Mouse (Mus musculus) T-helper 17 cell (primary cell): Measurements from ENCODE around the gene Ldlrad3.

Experiments
- in situ Hi-C, 2 experiments: fragments of 300-600 bp; cut with MboI, MseI; formaldehyde crosslinking; loops; 1 replicate in 1 of 2; 2 replicates in 1 of 2; pipeline ENCODE4 v1.15.1; 2025; ENCODE audit warnings: high pct_unique_total_duplicates in 2 of 2

Ldlrad3 gene

GRCm38 (mm10) chr2:102118988-102119460 is 67.2 kb downstream of the Ldlrad3 start:
- in situ Hi-C loops, result no loop called here

- in situ Hi-C loops, result no loop called here
Observed at GRCm38 (mm10) chr2:102117402-102117760, 68.8 kb downstream of the Ldlrad3 start.

DNA sequence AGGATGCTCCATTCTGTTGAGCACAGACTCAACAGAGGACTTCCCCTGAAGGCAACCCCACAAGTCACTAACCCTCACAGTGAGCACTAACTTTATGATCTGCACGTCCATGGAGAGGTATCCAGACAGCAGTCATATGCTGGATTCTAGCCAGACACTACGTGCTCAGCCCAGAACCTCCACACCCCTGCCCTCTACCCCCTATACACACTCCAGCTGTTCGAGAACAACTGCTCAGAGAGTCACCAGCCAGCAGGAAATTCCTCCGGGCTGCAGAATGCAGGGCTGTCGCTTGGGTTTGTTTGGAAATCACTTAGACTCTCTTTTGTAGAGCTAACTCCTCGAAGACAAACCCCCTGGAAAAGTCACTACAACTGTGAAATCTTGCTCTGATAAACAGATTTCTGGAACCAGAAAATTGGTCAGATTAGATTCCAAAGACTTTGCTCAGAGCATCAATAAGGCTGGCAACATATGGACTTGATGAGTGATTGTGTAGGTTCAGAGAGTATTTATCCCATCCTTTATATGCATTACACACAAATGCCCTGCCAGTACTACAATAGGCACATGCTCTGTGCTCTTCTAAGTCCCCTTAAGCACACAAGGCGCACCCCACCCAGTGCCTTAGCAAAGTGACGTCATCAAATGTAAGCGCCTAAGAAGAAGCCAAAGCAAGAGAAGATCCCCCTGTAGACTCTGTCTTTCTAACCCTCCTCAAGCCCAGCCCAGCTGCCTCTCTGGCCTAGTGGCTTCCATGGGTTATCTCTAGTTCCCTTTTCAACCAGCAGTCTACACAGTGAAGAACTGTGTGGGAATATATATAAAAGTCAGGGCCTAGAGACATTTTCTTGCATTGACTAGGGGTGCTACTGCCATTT is 69.4 kb downstream of the Ldlrad3 start:
- in situ Hi-C loops, result no loop called here

- in situ Hi-C loops, result no loop called here
Observed at GRCm38 (mm10) chr2:102113801-102114200, 72.4 kb downstream of the Ldlrad3 start.

DNA sequence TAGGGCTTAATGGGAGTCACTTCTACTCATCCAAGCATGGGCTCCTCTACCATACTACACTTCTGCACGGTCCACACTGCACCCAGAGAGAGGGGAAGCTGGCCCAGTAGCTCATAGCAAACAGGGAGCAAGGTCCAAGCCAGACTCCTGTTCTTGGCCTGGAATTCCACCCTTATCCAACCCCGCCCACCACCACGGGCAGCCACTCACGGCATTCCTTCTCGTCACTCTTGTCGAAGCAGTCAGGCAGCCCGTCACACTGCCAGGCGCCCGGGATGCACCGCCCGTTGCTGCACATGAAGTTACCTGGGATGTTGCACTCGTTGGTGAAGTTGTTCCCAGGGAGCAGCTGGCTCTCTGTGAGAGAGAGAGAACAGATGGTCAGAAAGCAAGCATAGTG is 72.9 kb downstream of the Ldlrad3 start:
- in situ Hi-C loops, result no loop called here

- in situ Hi-C loops, result no loop called here
Observed at GRCm38 (mm10) chr2:102111906-102112499, 74.2 kb downstream of the Ldlrad3 start.

DNA sequence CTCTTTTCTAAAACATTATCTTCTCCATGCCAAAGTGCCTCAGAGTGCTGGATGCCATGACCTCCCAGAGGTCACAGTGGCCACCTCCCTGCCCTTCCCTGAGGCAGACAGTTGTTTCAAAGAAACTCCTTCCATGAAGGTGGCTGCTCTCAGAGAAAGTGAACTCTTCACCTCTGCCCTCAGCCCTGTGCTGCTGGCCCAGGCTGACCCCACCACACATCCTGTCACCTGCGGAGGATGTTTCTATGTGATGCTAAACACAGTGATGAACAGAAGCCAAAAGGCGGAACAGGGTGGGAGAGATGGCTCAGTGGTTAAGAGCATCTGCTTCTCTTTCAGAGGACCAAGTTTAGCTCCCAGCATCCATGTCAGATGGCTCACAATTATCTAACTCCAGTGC is 75.9 kb downstream of the Ldlrad3 start:
- in situ Hi-C loops, result no loop called here

DNA sequence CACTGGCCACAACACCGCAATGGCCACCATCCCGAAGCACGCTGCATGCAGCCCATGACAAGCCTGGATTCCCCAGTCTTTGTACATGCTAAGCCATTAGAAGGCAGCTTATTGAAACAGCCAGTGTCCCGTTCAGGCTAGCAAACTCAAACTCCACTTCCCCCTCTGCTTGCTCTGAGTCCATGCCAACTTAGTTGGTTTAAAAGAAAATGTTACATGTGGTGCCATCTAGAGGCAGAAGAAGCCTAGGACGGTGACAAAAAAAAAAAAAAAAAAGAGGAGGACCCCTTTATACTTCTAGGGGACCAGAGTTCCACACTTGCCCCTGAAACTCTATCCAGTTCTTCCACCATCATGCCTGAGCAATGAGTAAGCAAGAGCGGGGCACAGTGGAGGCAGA is 78.9 kb downstream of the Ldlrad3 start:
- in situ Hi-C loops, result no loop called here

GRCm38 (mm10) chr2:102106728-102107127 is 79.5 kb downstream of the Ldlrad3 start:
- in situ Hi-C loops, result no loop called here

- in situ Hi-C loops, result no loop called here
Observed at GRCm38 (mm10) chr2:102105454-102105853, 80.7 kb downstream of the Ldlrad3 start.

DNA sequence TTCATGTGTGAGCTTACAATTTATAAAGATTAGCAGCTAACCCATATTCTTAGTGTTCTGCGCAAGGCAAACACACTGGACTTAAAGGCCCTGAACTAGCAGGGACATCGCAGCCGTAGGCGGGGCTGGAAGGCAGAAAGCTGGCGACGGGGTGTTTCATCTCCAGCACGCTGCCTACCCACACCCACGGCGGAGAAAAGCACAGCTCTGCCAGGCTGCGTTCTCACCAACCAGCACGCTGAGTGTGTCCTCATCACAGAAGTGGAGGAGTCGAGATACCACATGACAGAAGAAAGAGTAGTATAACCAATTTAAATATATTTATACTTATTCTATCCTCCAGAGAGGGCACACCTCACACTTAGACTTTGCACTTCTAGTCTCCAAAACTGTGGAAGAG is 82.2 kb downstream of the Ldlrad3 start:
- in situ Hi-C loops, result no loop called here

GRCm38 (mm10) chr2:102100490-102100889 is 85.7 kb downstream of the Ldlrad3 start:
- in situ Hi-C loops, result no loop called here

DNA sequence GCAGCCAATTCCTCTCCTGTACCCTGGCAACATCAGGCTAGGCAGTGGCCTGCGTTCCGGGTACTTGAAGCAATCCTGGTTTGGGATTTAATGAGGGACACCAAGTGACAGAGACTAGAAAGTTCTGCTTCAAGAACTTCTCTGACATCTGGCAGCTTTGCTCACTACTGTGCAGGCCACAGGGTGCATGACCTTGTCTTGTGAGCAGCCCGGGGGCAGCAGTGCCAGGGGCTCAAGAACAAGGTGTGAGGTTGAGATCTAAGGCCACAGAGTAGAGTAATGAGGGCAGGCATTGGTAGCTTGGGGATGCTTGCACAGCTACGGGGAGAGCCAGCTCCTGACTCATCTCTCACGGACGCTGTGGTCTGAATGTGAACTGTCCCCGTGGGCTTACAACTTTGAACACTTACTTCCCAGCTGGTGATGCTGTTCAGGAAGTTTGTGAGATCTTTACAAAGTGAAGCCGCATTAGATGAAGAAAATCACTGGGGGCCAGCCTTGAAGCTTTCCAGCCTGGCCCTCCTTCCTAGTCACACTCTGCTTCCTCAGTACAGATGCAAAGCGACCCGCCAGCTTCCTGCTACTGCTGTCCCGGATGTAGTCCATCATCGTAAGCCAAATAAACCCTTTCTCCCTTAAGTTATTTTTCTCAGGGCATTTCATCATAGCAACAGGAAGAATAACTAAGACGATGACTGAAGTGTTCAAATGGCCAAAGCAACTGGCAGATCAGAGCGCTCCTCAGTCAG is 86.3 kb downstream of the Ldlrad3 start:
- in situ Hi-C loops, result no loop called here

- in situ Hi-C loops, result no loop called here
Observed at GRCm38 (mm10) chr2:102099261-102099660, 86.9 kb downstream of the Ldlrad3 start.

- in situ Hi-C loops, result no loop called here
Observed at GRCm38 (mm10) chr2:102094773-102095172, 91.4 kb downstream of the Ldlrad3 start.

GRCm38 (mm10) chr2:102094281-102094680 is 91.9 kb downstream of the Ldlrad3 start:
- in situ Hi-C loops, result no loop called here

- in situ Hi-C loops, result no loop called here
Observed at GRCm38 (mm10) chr2:102092579-102092978, 93.6 kb downstream of the Ldlrad3 start.

GRCm38 (mm10) chr2:102091516-102092350 is 94.5 kb downstream of the Ldlrad3 start:
- in situ Hi-C loops, result no loop called here

GRCm38 (mm10) chr2:102087787-102088186 is 98.4 kb downstream of the Ldlrad3 start:
- in situ Hi-C loops, result loop anchor here (5.0 kb wide), 1 partner anchor 365 kb away; the partner anchor contains the start of gene Fjx1 (in 2 of the 2)

GRCm38 (mm10) chr2:102086583-102086982 is 99.6 kb downstream of the Ldlrad3 start:
- in situ Hi-C loops, result loop anchor here (5.0 kb wide), 1 partner anchor 366 kb away; the partner anchor contains the start of gene Fjx1 (in 2 of the 2)

GRCm38 (mm10) chr2:102082782-102083181 is 103.4 kb downstream of the Ldlrad3 start:
- in situ Hi-C loops, result no loop called here
